Mouse (Mus musculus) hindbrain, embryonic 14.5 days (tissue): ENCODE measurements around the gene Lgr4. TPM values are rescaled to one million over a fixed set of nuclear protein-coding genes. Genes with fewer than 3 reads are reported as not detected.

ENCODE experiments used
- ATAC-seq: fragments of 200-750 bp; cut with Nextera tagmentation; 2 replicates; pipeline ENCODE4 v1.8.0; 2017; ENCODE audit warnings: moderate number of reproducible peaks, mild to moderate bottlenecking, moderate TSS enrichment, moderate library complexity; ENCODE audit not compliant: low FRiP score
- DNase-seq: peaks from one replicate; pipeline ENCODE4 v3.0.0-alpha.2; 2015; ENCODE audit warnings: low spot score
- H3K27ac ChIP-seq: fragments of 300-500 bp; sonication (generic); 2 replicates; pipeline ENCODE4 v1.5.1; 2014; ENCODE audit warnings: mild to moderate bottlenecking, moderate library complexity
- H3K27me3 ChIP-seq: fragments of 300-500 bp; sonication (generic); 2 replicates; pipeline ENCODE4 v1.6.1; 2014; ENCODE audit warnings: mild to moderate bottlenecking, low read length, mixed read lengths; ENCODE audit not compliant: control insufficient read depth, insufficient read depth
- H3K36me3 ChIP-seq: fragments of 300-500 bp; sonication (generic); replicated peaks from 2 replicates; pipeline ENCODE4 v1.6.1; 2014; ENCODE audit not compliant: control insufficient read depth, insufficient read depth
- H3K4me1 ChIP-seq: fragments of 300-500 bp; sonication (generic); replicated peaks from 2 replicates; pipeline ENCODE4 v1.6.1; 2014; ENCODE audit warnings: antibody characterized with exemption, low read length, mixed read lengths; ENCODE audit not compliant: control insufficient read depth, insufficient read depth
- H3K4me2 ChIP-seq: fragments of 300-500 bp; sonication (generic); replicated peaks from 2 replicates; pipeline ENCODE4 v1.6.1; 2014; ENCODE audit warnings: mild to moderate bottlenecking, moderate library complexity
- H3K4me3 ChIP-seq: fragments of 300-500 bp; sonication (generic); replicated peaks from 2 replicates; pipeline ENCODE4 v1.5.1; 2014; ENCODE audit warnings: mild to moderate bottlenecking, low read length
- H3K9ac ChIP-seq: fragments of 300-500 bp; sonication (generic); 2 replicates; pipeline ENCODE4 v1.6.1; 2014
- H3K9me3 ChIP-seq: fragments of 300-500 bp; sonication (generic); 2 replicates; pipeline ENCODE4 v1.6.1; 2016; ENCODE audit warnings: low read length; ENCODE audit not compliant: control insufficient read depth
- WGBS: fragments of 180-500 bp; shearing (Covaris S2); extraction: QIAGEN DNeasy Blood & Tissue Kit; methylation state at CpG from one replicate; pipeline ENCODE4 v1.1.7; 2014; 5-methylcytosine and 5-hydroxymethylcytosine counted together
- polyA plus RNA-seq: library from polyadenylated mRNA; unstranded; fragments of >200 nt; fragmentation: Nextera tagmentation; extraction: Ambion mirVana; gene quantifications from 2 replicates; pipeline ENCODE4 v1.2.1, GENCODE M21; 2014

The Lgr4 gene
- polyA plus RNA-seq, 1 experiment from 2014 or later, result 13.6 TPM

DNA sequence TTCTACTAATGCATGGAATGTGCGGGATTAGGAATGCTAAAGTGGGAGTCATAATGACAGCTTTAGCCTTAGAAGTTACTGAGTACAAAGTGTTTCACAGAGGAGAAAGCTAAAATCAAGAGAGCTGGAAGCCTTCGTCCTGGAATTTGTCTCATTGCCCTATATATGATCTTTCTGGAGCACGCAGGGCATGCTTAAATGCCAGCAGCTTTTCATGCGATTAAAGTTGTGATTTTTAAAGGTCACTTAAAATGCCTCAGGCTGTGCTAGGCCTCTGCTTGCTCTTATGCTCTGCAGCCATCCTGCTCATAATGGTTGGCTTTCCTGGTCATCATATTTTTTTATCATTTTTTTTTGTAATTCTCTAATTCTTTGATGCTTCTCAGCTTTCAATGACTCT is 43.7 kb downstream of the Lgr4 start:
- H3K36me3 ChIP-seq, result no peaks in the 10 kb centered on the region
- no peaks in the 10 kb centered on the region for H3K27me3 ChIP-seq
- DNase-seq (no peak), ATAC-seq (no peak)
- H3K9me3 ChIP-seq, result no peaks in the 10 kb centered on the region
- no peak overlapping the region for H3K4me3 ChIP-seq
- WGBS, result 64% methylated on average over 4 of the region's 4 CpGs
- peak overlapping the region; percentile 32; the same call in 1 of the 2 replicates for H3K27ac ChIP-seq
- no peak overlapping the region for H3K4me2 ChIP-seq
- H3K4me1 ChIP-seq, result peaks cover 19% of the 10 kb centered on the region
- H3K9ac ChIP-seq, result no peak overlapping the region

DNA sequence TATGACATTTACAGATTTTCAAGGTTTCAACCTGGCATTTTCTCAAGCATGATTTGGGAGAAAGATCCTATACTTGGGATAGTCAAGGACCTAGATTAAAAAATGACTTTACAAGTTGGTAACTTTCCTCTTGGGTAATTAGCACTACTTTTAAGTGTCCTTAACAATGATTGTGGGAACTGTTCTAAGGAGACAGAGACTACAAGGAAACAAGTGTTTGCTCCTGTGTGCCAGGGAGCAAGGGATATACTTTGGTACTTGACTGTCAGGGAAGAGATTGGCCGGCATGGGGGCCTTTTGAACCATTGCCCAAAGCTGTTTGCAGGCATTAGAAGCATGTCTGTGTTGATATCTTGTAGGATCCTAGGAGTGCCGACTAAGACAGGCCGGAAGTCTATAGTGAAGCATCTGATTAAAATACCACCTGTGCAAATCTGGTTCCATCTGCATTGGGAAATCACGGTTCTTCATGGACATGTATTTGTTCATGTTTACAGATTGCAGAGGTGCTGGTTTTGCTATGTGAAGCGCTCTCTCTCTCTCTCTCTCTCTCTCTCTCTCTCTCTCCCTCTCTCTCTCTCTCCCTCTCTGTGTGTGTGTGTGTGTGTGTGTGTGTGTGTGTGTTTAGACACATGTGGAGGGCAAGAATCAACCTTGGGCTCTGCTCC is 46.3 kb downstream of the Lgr4 start:
- peaks cover 19% of the 10 kb centered on the region for H3K4me1 ChIP-seq
- H3K27ac ChIP-seq, result no peak overlapping the region
- no peak overlapping the region for H3K4me3 ChIP-seq
- no peak overlapping the region for H3K9ac ChIP-seq
- H3K9me3 ChIP-seq, result no peaks in the 10 kb centered on the region
- no peaks in the 10 kb centered on the region for H3K36me3 ChIP-seq
- DNase-seq (no peak), ATAC-seq (no peak)
- no peaks in the 10 kb centered on the region for H3K27me3 ChIP-seq
- WGBS, result 87% methylated on average over 5 of the region's 5 CpGs
- no peak overlapping the region for H3K4me2 ChIP-seq

DNA sequence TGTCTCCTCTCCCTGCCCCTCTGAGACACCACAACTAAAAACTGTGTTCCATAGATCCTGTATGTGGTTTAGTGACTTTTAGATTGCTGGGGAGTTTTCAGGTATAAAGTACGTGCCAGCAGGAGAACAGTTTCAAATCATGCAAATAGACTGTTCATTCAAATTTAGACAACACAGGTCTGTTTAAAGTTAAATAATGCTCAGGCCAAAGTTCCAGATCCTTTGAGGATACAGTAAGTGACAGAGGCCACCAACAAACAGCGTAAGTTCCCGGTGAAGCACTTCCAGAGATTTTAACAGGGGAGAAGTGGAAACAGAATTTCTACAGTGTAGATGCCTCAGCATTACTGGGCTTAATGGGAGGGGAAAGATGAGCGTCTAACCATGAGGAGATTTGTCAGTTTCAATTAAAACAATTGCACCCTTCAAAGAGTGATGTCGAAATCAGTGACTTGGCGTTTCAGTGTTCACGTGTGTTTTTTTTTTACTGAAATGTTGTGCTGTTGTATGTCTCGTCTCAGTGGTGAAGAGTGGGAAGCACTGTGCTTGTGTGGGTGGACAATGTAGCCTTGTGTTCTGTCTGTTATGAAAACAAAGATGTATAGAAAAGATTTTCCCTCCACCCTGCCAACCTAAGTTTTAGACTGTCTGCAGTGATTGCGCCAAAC is 48.4 kb downstream of the Lgr4 start:
- no peaks in the 10 kb centered on the region for H3K9me3 ChIP-seq
- WGBS, result 69% methylated on average over 9 of the region's 9 CpGs
- no peaks in the 10 kb centered on the region for H3K27me3 ChIP-seq
- ATAC-seq (no peak), DNase-seq (no peak)
- H3K36me3 ChIP-seq, result no peaks in the 10 kb centered on the region
- no peak overlapping the region for H3K27ac ChIP-seq
- peaks cover 5% of the 10 kb centered on the region for H3K4me1 ChIP-seq
- no peak overlapping the region for H3K9ac ChIP-seq
- no peak overlapping the region for H3K4me2 ChIP-seq
- no peak overlapping the region for H3K4me3 ChIP-seq

DNA sequence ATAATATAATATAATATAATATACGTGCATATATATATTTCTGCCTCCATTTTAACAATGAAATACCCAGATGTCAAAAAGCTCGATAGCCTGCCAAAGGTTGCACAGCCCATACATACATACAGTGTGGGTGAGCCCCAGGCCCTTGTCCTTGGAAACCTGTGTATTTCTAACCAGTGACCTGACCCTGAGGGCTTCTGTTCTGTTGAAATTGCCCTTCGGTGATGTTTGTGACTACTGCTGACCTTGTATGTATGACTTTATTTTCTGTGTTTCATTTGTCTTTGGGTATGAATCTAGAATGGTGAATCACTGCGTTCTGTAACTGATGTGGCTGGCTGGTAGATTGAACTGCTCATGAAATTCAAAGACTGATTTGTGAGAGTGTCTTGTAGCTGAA is 49.4 kb downstream of the Lgr4 start:
- Histone ChIP-seq H3K36me3 (no peaks in the 10 kb centered on the region), H3K9ac (no peak overlapping the region), H3K27ac (no peak overlapping the region), H3K4me3 (no peak overlapping the region), H3K27me3 (no peaks in the 10 kb centered on the region), H3K9me3 (no peaks in the 10 kb centered on the region), H3K4me1 (no peaks in the 10 kb centered on the region), H3K4me2 (no peak overlapping the region)
- ATAC-seq (no peak), DNase-seq (no peak)
- WGBS, result 97% methylated on average over 4 of the region's 4 CpGs

DNA sequence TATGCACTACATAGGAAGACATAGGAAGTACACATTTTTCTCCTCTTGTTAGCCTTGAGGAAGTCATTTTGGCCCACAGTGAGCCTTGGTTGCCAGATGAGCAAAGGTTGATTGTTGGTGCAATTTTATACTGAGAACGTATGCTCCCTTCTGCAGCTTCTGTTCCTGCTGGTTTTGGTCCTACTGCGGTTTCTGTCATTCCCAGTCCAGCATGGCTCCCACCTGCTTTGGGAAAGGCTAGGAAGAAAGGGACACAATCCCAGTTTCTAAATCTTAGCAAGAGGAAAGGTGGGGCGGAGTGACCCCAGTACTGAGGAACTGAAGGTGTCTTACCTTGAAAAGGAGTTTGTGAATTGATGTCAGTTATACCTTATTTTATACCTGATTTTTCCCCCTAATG is 51.9 kb downstream of the Lgr4 start:
- 87% methylated on average over 3 of the region's 3 CpGs for WGBS
- ATAC-seq, result no peak
- no peak overlapping the region for H3K4me3 ChIP-seq

DNA sequence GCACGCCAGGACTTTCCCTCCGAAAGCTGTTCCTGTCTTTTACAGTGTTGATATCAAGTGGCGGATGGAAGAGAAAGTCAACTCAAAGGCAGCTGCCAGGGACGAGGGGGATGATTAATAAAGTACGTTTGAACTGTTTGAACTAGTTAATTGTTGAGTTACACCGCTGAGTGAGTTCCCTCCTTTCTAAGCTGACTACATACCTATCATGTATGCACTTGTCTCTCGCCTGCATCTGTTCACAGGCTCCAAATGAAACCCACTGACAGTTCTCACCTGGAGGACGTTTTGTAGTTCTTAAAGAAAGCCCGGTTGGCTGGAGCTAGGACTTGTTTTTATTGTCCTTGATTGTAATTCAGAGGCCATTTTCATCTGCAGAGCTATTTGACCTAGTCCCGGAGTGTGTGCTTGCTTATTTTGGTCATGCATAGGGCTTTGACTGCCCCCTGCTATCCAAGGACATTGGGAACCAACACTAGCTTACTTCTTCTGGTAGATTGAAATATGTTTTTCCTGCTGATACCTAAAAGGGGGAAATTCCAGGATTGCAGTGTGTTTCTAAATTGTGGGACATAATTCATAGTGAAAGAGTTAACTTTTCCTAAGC is 52.6 kb downstream of the Lgr4 start:
- Histone ChIP-seq H3K9me3 (no peaks in the 10 kb centered on the region), H3K36me3 (no peaks in the 10 kb centered on the region), H3K9ac (no peak overlapping the region), H3K27ac (no peak overlapping the region), H3K4me2 (no peak overlapping the region), H3K27me3 (no peaks in the 10 kb centered on the region), H3K4me3 (no peak overlapping the region), H3K4me1 (no peaks in the 10 kb centered on the region)
- 62% methylated on average over 10 of the region's 10 CpGs for WGBS
- ATAC-seq (no peak), DNase-seq (no peak)

More for the DNA sequence above, 51.9 kb downstream of the Lgr4 start:
- no peak overlapping the region for H3K4me2 ChIP-seq
- H3K27me3 ChIP-seq, result no peaks in the 10 kb centered on the region
- no peaks in the 10 kb centered on the region for H3K4me1 ChIP-seq
- no peak for DNase-seq
- no peaks in the 10 kb centered on the region for H3K9me3 ChIP-seq
- H3K27ac ChIP-seq, result no peak overlapping the region
- H3K36me3 ChIP-seq, result no peaks in the 10 kb centered on the region
- H3K9ac ChIP-seq, result no peak overlapping the region

DNA sequence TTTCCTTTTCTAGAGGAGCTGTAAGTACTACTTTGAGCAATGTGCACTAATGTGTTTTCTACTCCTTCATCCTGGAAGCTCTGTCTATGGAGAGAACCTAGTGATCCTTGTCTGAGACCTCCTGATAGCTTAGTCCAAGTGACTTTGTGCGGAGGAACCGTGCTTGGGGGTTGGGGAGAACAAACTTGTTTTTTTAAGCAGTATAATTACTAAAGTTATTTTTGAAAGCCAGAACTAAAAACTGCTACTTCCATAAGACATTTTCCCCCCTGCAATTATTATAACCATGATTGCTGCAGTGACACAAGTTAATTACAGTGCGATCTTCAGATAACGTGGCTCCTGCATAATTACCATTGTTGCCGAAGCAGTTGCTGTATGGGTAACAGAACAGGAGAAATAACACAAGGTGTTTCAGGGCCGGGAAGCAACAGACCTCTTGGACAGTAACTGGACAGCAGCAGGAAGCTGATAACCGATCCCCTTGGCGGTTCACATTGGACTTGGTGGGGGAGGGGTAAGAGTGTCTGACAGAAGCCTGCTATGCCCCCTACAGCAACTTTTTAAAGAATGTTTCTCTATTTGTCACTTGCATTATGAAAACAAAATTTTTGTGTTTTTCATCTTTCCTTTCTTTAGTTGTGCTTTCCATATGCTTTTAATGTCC is 53.4 kb downstream of the Lgr4 start:
- Histone ChIP-seq H3K4me1 (no peaks in the 10 kb centered on the region), H3K27ac (no peak overlapping the region), H3K36me3 (no peaks in the 10 kb centered on the region), H3K4me3 (no peak overlapping the region), H3K9me3 (no peaks in the 10 kb centered on the region), H3K4me2 (no peak overlapping the region), H3K27me3 (no peaks in the 10 kb centered on the region), H3K9ac (no peak overlapping the region)
- WGBS, result 58% methylated on average over 8 of the region's 8 CpGs
- DNase-seq (no peak), ATAC-seq (no peak)

DNA sequence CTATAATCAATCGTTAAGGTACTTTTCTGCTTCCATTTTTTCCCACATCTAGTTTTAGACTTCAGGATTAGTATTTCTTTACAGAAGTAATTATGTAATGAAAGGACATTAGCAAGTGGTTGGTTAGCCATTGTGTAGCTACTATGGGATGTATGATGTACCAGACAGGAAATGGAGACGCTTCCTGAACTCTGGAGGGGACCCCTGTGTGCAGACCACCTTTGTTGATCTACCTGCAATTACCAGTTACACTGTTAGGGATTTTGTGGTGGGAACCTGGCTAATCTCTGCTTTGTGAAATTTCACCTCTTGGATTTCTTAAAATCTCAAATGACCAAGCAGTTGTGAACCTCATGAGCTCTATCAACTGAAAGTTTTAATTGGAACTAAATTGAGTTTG is 54.9 kb downstream of the Lgr4 start:
- no peaks in the 10 kb centered on the region for H3K9me3 ChIP-seq
- H3K27me3 ChIP-seq, result no peaks in the 10 kb centered on the region
- no peak overlapping the region for H3K4me3 ChIP-seq
- no peak overlapping the region for H3K4me2 ChIP-seq
- no peaks in the 10 kb centered on the region for H3K4me1 ChIP-seq
- DNase-seq (no peak), ATAC-seq (no peak)
- H3K27ac ChIP-seq, result no peak overlapping the region
- H3K36me3 ChIP-seq, result no peaks in the 10 kb centered on the region
- H3K9ac ChIP-seq, result no peak overlapping the region
- 91% methylated on average over 2 of the region's 2 CpGs for WGBS

DNA sequence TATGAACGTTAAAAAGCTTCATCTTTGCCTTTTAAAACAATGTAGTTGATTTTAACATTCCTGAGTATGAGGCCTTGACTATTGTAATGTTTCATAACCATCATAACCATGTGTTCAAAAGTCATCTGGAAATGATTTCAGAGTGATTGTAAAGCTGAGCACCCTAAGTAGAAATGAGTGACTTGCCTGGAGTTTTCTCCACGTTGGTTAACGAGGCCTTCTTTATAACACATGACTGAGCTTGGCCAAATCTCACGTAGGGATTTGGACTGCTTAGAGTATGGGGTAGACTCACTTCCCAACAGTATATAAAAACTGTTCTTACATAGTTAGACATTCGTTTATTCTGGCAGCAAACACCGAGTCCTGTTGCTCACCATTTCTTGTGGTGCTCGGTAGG is 55.5 kb downstream of the Lgr4 start:
- Histone ChIP-seq H3K27me3 (no peaks in the 10 kb centered on the region), H3K27ac (no peak overlapping the region), H3K4me3 (no peak overlapping the region), H3K4me1 (no peaks in the 10 kb centered on the region), H3K4me2 (no peak overlapping the region), H3K36me3 (no peaks in the 10 kb centered on the region), H3K9ac (no peak overlapping the region), H3K9me3 (no peaks in the 10 kb centered on the region)
- 86% methylated on average over 7 of the region's 7 CpGs for WGBS
- ATAC-seq (no peak), DNase-seq (no peak)
